Mouse (Mus musculus) duodenum, adult 2 months (tissue): ENCODE measurements around the gene Gm37419. TPM values are rescaled to one million over a fixed set of nuclear protein-coding genes. Genes with fewer than 3 reads are reported as not detected.

Source experiments
- polyA plus RNA-seq: library from polyadenylated mRNA; depleted of rRNA; stranded (reverse); fragments of >200 nt; gene quantifications from 2 replicates; pipeline ENCODE4 v1.2.3, GENCODE M21; 2012; ENCODE audit warnings: low replicate concordance; rRNA removed

Gene Gm37419
- polyA plus RNA-seq = not detected in 2 replicates

GRCm38 (mm10) chr16:23988466-23989208 is at the start of gene Gm37419, which contains the start of gene Bcl6:
Gene Gm37419, plus strand, starts transcription at chr16:23988482.
Gene Bcl6, minus strand, starts transcription at chr16:23988852.

Other genes starting within 250 kb of the Gm37419 start
- gene Sst, start 97.5 kb upstream of the Gm37419 start, polyA plus RNA-seq = 122 and 232 TPM in 2 replicates
- not detected in 2 replicates for gene Rtp2, start 56.1 kb upstream of the Gm37419 start, polyA plus RNA-seq
- gene Bcl6, start 370 bp downstream of the Gm37419 start, polyA plus RNA-seq = 4.8 and 6.8 TPM in 2 replicates